Mouse (Mus musculus): ENCODE results near the gene Zbtb41.

- TF ChIP-seq CTCF (IDR thresholded peaks at IDR 0.05; ENCODE audit: borderline replicate concordance, extremely low read depth, insufficient read depth, insufficient read length) (no peak), POLR2A (IDR thresholded peaks at IDR 0.05; ENCODE audit: borderline replicate concordance, extremely low read depth, insufficient read depth, insufficient read length, poor library complexity, severe bottlenecking) (no peak)
Observed at GRCm38 (mm10) chr1:139478898-139479297, 56.8 kb downstream of the Zbtb41 start.

Data from brain, embryonic 14.5 days (tissue).